Mouse (Mus musculus): ENCODE measurements around the gene Cyfip1.

The Cyfip1 gene

GRCm38 (mm10) chr7:55935025-55935424 is 93.5 kb downstream of the Cyfip1 start:
- DNase-seq (ENCODE audit: low read depth in 1 of 2, low spot score in 2 of 2): no peak

GRCm38 (mm10) chr7:55938341-55938740 is 96.8 kb downstream of the Cyfip1 start:
- DNase-seq (ENCODE audit: low read depth in 1 of 2, low spot score in 2 of 2): no peak

GRCm38 (mm10) chr7:55956054-55956453 is 114.5 kb downstream of the Cyfip1 start:
- DNase-seq (ENCODE audit: low read depth in 1 of 2, low spot score in 2 of 2): no peak

GRCm38 (mm10) chr7:55957178-55957577 is 115.6 kb downstream of the Cyfip1 start:
- no peak for DNase-seq (ENCODE audit: low read depth in 1 of 2, low spot score in 2 of 2)

GRCm38 (mm10) chr7:55957916-55958315 is 116.4 kb downstream of the Cyfip1 start:
- no peak for DNase-seq (ENCODE audit: low read depth in 1 of 2, low spot score in 2 of 2)

GRCm38 (mm10) chr7:55959801-55960200 is 118.3 kb downstream of the Cyfip1 start:
- no peak for DNase-seq (ENCODE audit: low read depth in 1 of 2, low spot score in 2 of 2)

GRCm38 (mm10) chr7:55960506-55960905 is 119.0 kb downstream of the Cyfip1 start:
- DNase-seq (ENCODE audit: low read depth in 1 of 2, low spot score in 2 of 2): no peak

GRCm38 (mm10) chr7:55962004-55962908 is 120.7 kb downstream of the Cyfip1 start, which contains the start of gene Nipa2:
TSS of gene Nipa2 (minus strand) at chr7:55962476.
- peak; percentile 78 to 89 for DNase-seq (ENCODE audit: low read depth in 1 of 2, low spot score in 2 of 2)

- DNase-seq (ENCODE audit: low read depth in 1 of 2, low spot score in 2 of 2): no peak
Observed at GRCm38 (mm10) chr7:55966866-55967460, 125.4 kb downstream of the Cyfip1 start.

GRCm38 (mm10) chr7:55968258-55968901 is 126.8 kb downstream of the Cyfip1 start:
- peak; percentile 51 to 63 for DNase-seq (ENCODE audit: low read depth in 1 of 2, low spot score in 2 of 2)

- peak in 1 of 2 experiments; percentile 15 for DNase-seq (ENCODE audit: low read depth in 1 of 2, low spot score in 2 of 2)
Observed at GRCm38 (mm10) chr7:55969415-55969814, 127.9 kb downstream of the Cyfip1 start.

- DNase-seq (ENCODE audit: low read depth in 1 of 2, low spot score in 2 of 2): no peak
Observed at GRCm38 (mm10) chr7:55974429-55974828, 132.9 kb downstream of the Cyfip1 start.

- DNase-seq (ENCODE audit: low read depth in 1 of 2, low spot score in 2 of 2): no peak
Observed at GRCm38 (mm10) chr7:55981511-55981910, 140.0 kb downstream of the Cyfip1 start.

All from monocyte, adult 2 months (primary cell).